Mouse (Mus musculus) liver, embryonic 12.5 days (tissue): ENCODE results near the gene Mat2a. TPM values are rescaled to one million over a fixed set of nuclear protein-coding genes. Genes with fewer than 3 reads are reported as not detected.

Source experiments
- ATAC-seq: fragments of 200-750 bp; cut with Nextera tagmentation; 2 replicates; pipeline ENCODE4 v1.8.0; 2017; ENCODE audit warnings: moderate number of reproducible peaks, mild to moderate bottlenecking, moderate library complexity
- H3K27ac ChIP-seq: fragments of 300-500 bp; sonication (generic); 2 replicates; pipeline ENCODE4 v1.5.1; 2016; ENCODE audit warnings: mild to moderate bottlenecking
- H3K27me3 ChIP-seq: fragments of 300-500 bp; sonication (generic); replicated peaks from 2 replicates; pipeline ENCODE4 v1.6.1; 2016; ENCODE audit warnings: mild to moderate bottlenecking, moderate library complexity
- H3K36me3 ChIP-seq: fragments of 300-500 bp; sonication (generic); 2 replicates; pipeline ENCODE4 v1.6.1; 2016; ENCODE audit warnings: mild to moderate bottlenecking, moderate library complexity
- H3K4me1 ChIP-seq: fragments of 300-500 bp; sonication (generic); 2 replicates; pipeline ENCODE4 v1.6.1; 2016
- H3K4me2 ChIP-seq: fragments of 300-500 bp; sonication (generic); 2 replicates; pipeline ENCODE4 v1.6.1; 2016; ENCODE audit warnings: mild to moderate bottlenecking, moderate library complexity
- H3K4me3 ChIP-seq: fragments of 300-500 bp; sonication (generic); 2 replicates; pipeline ENCODE4 v1.5.1; 2016; ENCODE audit warnings: mild to moderate bottlenecking, moderate library complexity
- H3K9ac ChIP-seq: fragments of 300-500 bp; sonication (generic); 2 replicates; pipeline ENCODE4 v1.6.1; 2016; ENCODE audit warnings: mild to moderate bottlenecking, moderate library complexity
- H3K9me3 ChIP-seq: fragments of 300-500 bp; sonication (generic); replicated peaks from 2 replicates; pipeline ENCODE4 v1.6.1; 2016; ENCODE audit warnings: mild to moderate bottlenecking, moderate library complexity
- WGBS: fragments of 180-500 bp; shearing (Covaris S2); methylation state at CpG from one replicate; pipeline ENCODE4 v1.1.7; 2016; ENCODE audit not compliant: insufficient replicate concordance; 5-methylcytosine and 5-hydroxymethylcytosine counted together
- polyA plus RNA-seq: library from polyadenylated mRNA; unstranded; fragments of >200 nt; fragmentation: Nextera tagmentation; extraction: Ambion mirVana; gene quantifications from 2 replicates; pipeline ENCODE4 v1.2.1, GENCODE M21; 2016

Mat2a gene
- polyA plus RNA-seq, 1 experiment from 2014 or later: 318 TPM

DNA sequence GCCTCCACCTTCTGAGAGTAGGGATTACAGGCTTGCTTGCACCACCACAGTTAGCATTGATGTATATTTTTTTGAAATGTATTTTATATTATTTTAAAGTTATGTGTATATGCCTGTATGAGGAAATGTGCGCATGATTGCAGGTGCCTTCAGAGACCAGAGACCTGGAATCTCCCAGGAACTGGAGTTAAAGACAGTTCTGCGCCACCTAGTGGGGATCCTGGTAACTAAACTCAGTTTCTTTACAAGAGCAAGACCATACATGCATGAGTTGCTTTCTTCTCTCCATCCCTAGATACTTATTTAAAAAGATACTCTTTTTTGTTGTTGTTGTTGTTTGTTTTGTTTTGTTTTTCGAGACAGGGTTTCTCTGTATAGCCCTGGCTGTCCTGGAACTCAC, 29.8 kb downstream of the Mat2a start:
- Histone ChIP-seq H3K27ac (no peak overlapping the region), H3K27me3 (no peaks in the 10 kb centered on the region), H3K4me2 (no peak overlapping the region), H3K4me3 (no peak overlapping the region), H3K9me3 (no peaks in the 10 kb centered on the region), H3K9ac (no peak overlapping the region), H3K36me3 (no peaks in the 10 kb centered on the region), H3K4me1 (peaks cover 14% of the 10 kb centered on the region)
- no peak for ATAC-seq
- WGBS: 10% methylated on average over 3 of the region's 3 CpGs

DNA sequence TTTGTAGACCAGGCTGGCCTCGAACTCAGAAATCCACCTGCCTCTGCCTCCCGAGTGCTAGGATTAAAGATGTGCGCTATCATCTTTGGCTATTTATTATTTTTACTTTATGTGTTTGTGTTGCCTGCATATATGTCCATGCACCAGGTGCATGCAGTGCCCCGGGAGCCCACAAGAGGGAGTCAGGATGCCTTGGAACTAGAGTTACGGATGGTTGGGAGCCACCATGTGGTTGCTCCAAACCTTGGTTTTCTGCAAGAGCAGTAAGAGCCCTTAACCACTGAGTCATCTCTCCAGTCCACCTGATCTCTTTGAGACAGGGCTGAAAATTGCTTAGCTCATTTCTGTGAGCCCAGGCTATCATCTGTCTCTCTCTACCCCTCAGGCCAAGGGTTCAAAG, 32.2 kb downstream of the Mat2a start:
- Histone ChIP-seq H3K27ac (no peak overlapping the region), H3K4me2 (no peak overlapping the region), H3K4me3 (no peak overlapping the region), H3K36me3 (no peaks in the 10 kb centered on the region), H3K27me3 (no peaks in the 10 kb centered on the region), H3K9me3 (no peaks in the 10 kb centered on the region), H3K9ac (no peak overlapping the region), H3K4me1 (peaks cover 6% of the 10 kb centered on the region)
- ATAC-seq: peak; percentile 82
- 2% methylated on average over 5 of the region's 5 CpGs for WGBS

DNA sequence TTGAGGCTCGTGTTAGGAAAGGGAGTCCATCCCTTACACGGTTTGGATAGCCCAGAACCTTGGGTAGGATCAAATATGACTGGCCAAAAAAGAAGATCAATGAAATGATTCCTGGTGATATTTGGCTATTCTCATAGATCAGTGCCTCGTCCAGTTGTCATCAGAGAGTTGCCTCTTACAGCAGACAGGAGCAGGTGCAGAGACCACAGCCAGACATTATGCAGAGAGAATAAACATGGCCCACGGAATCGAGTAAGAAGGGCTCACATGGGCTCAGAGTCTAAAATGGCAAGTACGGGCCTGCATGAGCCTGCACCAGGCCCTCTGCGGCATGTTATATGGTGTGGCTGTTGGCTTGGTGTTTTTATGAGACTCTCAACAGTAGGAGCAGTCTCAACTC, 34.0 kb downstream of the Mat2a start:
- H3K4me2 ChIP-seq: no peak overlapping the region
- ATAC-seq: no peak

GRCm38 (mm10) chr6:72401875-72402274, 37.5 kb downstream of the Mat2a start:
- no peak overlapping the region for H3K4me3 ChIP-seq
- no peaks in the 10 kb centered on the region for H3K9me3 ChIP-seq
- WGBS: 17% methylated on average over 7 of the region's 7 CpGs
- H3K27ac ChIP-seq: no peak overlapping the region
- no peak overlapping the region for H3K4me2 ChIP-seq
- no peaks in the 10 kb centered on the region for H3K36me3 ChIP-seq
- no peaks in the 10 kb centered on the region for H3K27me3 ChIP-seq
- ATAC-seq: peak; percentile 26; the same call in 1 of the 2 replicates
- H3K9ac ChIP-seq: no peak overlapping the region
- H3K4me1 ChIP-seq: peaks cover 34% of the 10 kb centered on the region

More for the DNA sequence above, 34.0 kb downstream of the Mat2a start:
- H3K9ac ChIP-seq: no peak overlapping the region
- WGBS: 80% methylated on average over 7 of the region's 7 CpGs
- H3K36me3 ChIP-seq: no peaks in the 10 kb centered on the region
- H3K27me3 ChIP-seq: no peaks in the 10 kb centered on the region
- H3K4me1 ChIP-seq: peaks cover 6% of the 10 kb centered on the region
- no peaks in the 10 kb centered on the region for H3K9me3 ChIP-seq
- H3K4me3 ChIP-seq: no peak overlapping the region
- H3K27ac ChIP-seq: no peak overlapping the region

GRCm38 (mm10) chr6:72399967-72400366, 39.4 kb downstream of the Mat2a start:
- H3K36me3 ChIP-seq: peaks cover 3% of the 10 kb centered on the region; the same call in 1 of the 2 replicates
- ATAC-seq: no peak
- H3K27ac ChIP-seq: no peak overlapping the region
- H3K4me1 ChIP-seq: peaks cover 39% of the 10 kb centered on the region
- no peak overlapping the region for H3K9ac ChIP-seq
- no peak overlapping the region for H3K4me3 ChIP-seq
- H3K9me3 ChIP-seq: no peaks in the 10 kb centered on the region
- H3K27me3 ChIP-seq: no peaks in the 10 kb centered on the region
- no peak overlapping the region for H3K4me2 ChIP-seq
- 68% methylated on average over 2 of the region's 2 CpGs for WGBS

DNA sequence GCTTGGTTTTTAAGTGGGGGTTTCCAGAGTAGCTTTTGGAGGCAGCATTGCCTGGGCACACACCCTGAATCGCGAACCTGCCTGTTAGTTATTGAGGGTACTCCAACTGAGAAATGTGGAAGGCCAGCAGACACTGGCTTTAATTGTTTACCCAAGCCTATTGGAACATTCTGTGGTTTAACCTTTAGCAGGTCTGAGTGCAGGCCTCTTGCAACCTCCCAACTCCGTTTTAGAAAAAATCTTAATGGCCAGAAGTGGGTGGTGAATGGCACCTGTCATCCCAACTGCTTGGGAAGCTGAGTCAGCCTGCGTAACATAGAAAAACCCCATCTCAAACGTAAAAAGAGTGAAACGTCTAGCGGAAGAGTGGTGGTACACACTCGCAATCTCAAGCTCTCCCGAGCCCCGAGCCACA, 42.5 kb downstream of the Mat2a start:
- Histone ChIP-seq H3K9me3 (no peaks in the 10 kb centered on the region), H3K9ac (no peak overlapping the region), H3K27ac (0 out of 2 replicates have a peak overlapping the region, but pooled peaks have one; percentile 30), H3K4me2 (no peak overlapping the region), H3K36me3 (peaks cover 30% of the 10 kb centered on the region), H3K27me3 (no peaks in the 10 kb centered on the region), H3K4me1 (peaks cover 68% of the 10 kb centered on the region), H3K4me3 (no peak overlapping the region)
- ATAC-seq: no peak
- 77% methylated on average over 10 of the region's 10 CpGs for WGBS

- peak overlapping the region; percentile 83 for H3K27ac ChIP-seq
- H3K27me3 ChIP-seq: no peaks in the 10 kb centered on the region
- H3K4me1 ChIP-seq: peaks cover 66% of the 10 kb centered on the region
- H3K4me3 ChIP-seq: peak overlapping the region; percentile 84
- ATAC-seq: no peak
- peaks cover 46% of the 10 kb centered on the region for H3K36me3 ChIP-seq
- 89% methylated on average over 5 of the region's 5 CpGs for WGBS
- H3K4me2 ChIP-seq: peak overlapping the region; percentile 78
- H3K9me3 ChIP-seq: no peaks in the 10 kb centered on the region
- no peak overlapping the region for H3K9ac ChIP-seq
These were observed 47.0 kb downstream of the Mat2a start for GRCm38 (mm10) chr6:72392341-72392740.

GRCm38 (mm10) chr6:72390795-72391521, 48.4 kb downstream of the Mat2a start:
- Histone ChIP-seq H3K36me3 (peaks cover 57% of the 10 kb centered on the region), H3K27me3 (no peaks in the 10 kb centered on the region), H3K27ac (peak overlapping the region; percentile 99), H3K4me3 (peak overlapping the region; percentile 84), H3K4me1 (peaks cover 71% of the 10 kb centered on the region), H3K9me3 (no peaks in the 10 kb centered on the region), H3K9ac (peak overlapping the region; percentile 98), H3K4me2 (peak overlapping the region; percentile 78)
- WGBS: 1% methylated on average over 12 of the region's 12 CpGs
- ATAC-seq: peak; percentile 71

DNA sequence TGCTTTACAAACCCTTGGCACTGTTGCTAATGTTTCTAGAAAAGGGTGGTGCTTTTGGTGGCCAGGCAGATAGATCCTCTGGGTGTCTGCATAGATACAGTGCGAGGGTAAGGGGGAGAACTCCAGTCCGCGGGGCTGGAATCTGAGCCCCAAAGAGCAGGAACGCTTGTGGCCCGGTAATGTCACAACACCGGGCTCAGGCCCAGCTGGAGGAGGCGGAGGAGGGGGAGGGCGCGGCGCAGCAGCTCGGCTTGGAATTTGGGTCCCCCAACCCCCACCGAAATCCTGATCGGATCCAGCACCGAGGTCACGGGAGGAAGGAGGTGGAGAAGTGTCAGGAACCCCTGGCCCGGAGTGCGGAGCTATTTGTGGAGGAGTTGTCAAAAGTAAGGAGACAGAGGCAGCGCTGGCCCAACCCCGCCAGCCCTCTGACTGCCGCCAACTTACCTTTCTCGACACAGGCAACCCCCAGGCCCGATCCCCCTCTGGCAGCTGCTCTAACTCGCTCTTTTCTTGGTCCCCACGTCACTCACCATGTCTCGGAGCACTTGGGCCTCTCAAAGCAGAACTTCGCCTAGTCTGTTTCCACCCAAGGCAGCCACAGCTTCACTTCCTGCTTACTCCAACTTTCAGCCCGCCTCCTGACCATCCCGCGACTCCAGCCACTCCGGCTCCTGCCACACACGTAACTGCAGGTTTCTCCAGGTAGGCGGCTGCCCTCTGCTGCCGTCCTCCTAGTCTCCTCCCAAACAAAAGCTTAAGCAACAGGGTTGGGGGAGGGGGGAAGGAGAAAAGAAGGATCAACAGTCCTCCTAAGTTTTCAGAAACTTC, 49.2 kb downstream of the Mat2a start, which contains the start of gene Vamp8:
Gene Vamp8, minus strand, starts transcription at position 763 of the 831 bp plus-strand sequence.
- Histone ChIP-seq H3K9ac (peak within 1 kb of the TSS; percentile 98), H3K9me3 (no peaks in the 10 kb centered on the region), H3K4me2 (peak within 1 kb of the TSS; percentile 78), H3K27me3 (no peaks in the 10 kb centered on the region), H3K27ac (peak within 1 kb of the TSS; percentile 99), H3K4me3 (peak within 1 kb of the TSS; percentile 84), H3K36me3 (peaks cover 63% of the 10 kb centered on the region), H3K4me1 (peaks cover 76% of the 10 kb centered on the region)
- WGBS: under 1% methylated on average over 33 of the region's 33 CpGs
- ATAC-seq: peak; percentile 34

GRCm38 (mm10) chr6:72389471-72389940, 49.9 kb downstream of the Mat2a start:
- Histone ChIP-seq H3K4me3 (peak overlapping the region; percentile 84), H3K4me2 (peak overlapping the region; percentile 78), H3K36me3 (peaks cover 64% of the 10 kb centered on the region), H3K4me1 (peaks cover 76% of the 10 kb centered on the region), H3K27me3 (no peaks in the 10 kb centered on the region), H3K9ac (peak overlapping the region; percentile 98), H3K27ac (peak overlapping the region; percentile 99), H3K9me3 (no peaks in the 10 kb centered on the region)
- peak; percentile 92 for ATAC-seq
- under 1% methylated on average over 13 of the region's 13 CpGs for WGBS

- peak overlapping the region; percentile 78 for H3K4me2 ChIP-seq
- peaks cover 62% of the 10 kb centered on the region for H3K36me3 ChIP-seq
- 37% methylated on average over 6 of the region's 6 CpGs for WGBS
- H3K4me1 ChIP-seq: peaks cover 77% of the 10 kb centered on the region
- H3K27me3 ChIP-seq: no peaks in the 10 kb centered on the region
- H3K4me3 ChIP-seq: peak overlapping the region; percentile 84
- no peak for ATAC-seq
- peak overlapping the region; percentile 99 for H3K27ac ChIP-seq
- H3K9me3 ChIP-seq: no peaks in the 10 kb centered on the region
- H3K9ac ChIP-seq: peak overlapping the region; percentile 98
These were observed 50.5 kb downstream of the Mat2a start for GRCm38 (mm10) chr6:72388791-72389329.
